Mouse (Mus musculus): Measurements from ENCODE around the gene Caly. TPM values are rescaled to one million over a fixed set of nuclear protein-coding genes. Genes with fewer than 3 reads are reported as not detected.

Caly gene
- total RNA-seq, 4 experiments from 2014 or later, result 5.8 to 13.8 (median 11.0) TPM

DNA sequence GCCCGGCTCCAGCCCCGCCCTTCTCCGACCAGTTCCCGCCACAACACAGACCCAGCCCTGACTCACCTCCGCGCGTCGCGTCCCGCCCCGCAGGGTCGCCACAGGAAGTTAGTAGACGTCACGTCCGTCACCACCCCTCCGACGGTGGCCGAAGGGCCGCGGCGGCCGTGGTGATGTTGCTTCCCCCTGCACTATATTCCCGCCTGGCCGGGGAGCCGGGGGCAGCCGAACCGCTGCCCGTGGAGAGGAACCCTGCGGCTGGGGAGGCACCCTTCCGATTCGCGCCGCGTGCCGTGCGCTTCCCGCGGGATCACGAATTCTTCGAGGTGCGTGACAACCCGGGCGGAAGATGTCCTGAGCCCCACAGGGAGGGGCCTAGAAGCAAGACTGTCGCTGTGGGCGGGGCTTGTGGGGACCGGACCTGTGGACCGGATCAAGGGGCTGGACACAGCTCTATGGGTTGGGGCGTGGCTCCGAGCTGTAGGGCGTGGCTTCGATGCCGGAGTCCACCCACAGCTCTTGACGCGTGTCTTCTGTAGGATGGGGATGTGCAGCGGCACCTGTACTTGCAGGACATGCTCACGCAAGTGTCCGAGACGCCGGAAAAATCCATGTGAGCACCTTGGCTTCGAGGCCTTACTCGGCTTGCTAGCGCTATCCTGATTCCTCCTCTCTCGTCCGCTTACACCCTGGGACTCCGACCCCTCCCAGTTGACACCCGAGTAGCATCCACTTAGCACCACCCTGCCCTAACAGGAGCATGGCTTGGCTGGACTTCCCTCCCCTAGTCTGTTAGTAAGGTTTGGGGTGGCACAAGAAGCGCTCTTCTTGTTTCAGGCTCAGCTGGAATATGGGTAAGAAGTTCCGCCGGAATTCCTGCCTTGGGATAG is 45.8 kb downstream of the Caly start, which contains the start of the genes Zfp511 and Tubgcp2:
TSS of gene Zfp511 (plus strand) at position 111 of the 890 bp plus-strand sequence.
TSS of gene Tubgcp2 (minus strand) at position 389 of the 890 bp plus-strand sequence.
- peak; percentile 96 for DNase-seq

DNA sequence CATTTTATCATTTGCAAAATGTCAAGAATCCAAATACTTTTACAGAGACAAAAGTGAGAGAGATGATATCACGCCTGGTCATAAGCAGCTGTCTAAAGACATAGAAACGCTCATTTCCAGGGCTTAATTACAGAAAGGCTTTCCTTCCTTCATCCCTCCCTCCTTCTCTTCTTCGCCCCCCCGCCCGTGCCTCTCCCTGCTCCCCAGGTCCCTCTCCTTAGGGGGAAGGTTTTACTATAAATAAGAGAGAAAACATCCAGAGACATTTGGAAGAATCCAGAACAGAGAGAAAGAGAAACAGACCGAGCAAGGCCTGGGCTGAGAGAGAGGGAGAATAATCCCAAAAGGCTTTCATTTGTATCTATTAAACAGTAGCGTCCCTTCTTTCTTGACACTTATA is 46.9 kb downstream of the Caly start:
- no peak for DNase-seq

DNA sequence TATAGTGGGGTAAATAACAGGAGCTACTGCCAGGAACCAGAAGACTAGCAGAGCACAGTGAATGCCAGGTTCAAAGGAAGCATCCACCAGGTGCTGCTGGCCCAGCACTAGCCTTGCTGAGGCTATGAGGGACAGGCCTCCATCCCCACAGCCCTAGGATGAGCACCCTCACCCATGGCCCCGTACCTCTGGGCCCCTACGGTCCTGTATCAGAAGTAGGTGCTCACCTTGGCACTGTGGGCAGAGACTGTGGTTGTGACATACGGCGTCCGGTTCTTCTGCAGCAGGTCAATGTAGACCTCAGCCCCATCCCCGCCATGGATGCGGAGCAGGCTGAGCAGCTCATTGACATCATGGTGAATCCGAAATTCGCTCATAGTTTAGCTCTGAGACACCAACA is 49.0 kb downstream of the Caly start:
- no peak for DNase-seq

DNA sequence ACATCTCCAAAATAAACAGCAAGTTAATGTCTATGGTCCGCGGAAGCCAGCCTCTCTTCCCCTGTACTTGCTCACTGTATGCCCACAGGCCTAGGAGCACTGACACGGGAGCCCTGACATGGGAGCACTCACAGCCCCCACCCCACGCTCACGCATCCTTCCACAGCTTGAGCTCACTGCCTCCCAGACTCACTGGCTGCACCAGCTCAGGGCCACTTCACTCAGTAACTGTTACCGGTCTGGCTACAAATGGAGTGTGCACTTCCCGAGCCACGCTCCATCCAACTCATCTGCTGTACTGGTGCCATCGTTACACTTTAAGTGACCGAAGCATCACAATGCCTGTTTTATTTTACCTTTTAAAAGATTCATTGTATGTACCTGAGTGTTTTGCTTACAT is 50.0 kb downstream of the Caly start:
- DNase-seq, result no peak

DNA sequence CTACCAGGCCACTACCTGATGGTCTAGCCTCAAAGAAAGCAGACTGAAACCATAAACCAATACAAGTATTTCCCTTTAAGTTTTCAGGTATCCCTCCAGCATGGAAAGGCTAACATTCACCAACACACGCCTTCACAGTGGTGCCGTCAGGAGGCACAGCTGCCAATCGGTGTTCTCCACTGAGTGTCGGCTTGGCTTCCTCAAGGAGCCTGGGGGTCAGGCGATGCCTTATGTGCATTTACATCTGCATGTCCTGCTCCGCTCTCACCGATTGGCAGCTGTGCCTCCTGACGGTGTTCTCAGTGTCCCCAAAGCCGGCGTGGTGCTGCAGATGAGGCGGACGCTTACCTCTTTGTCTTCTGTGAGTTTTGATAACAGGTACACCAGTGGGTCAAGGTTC is 50.6 kb downstream of the Caly start:
- DNase-seq, result no peak

Other genes starting within 250 kb of the Caly start
- 1 to 10 TPM; 4.1 to 5.7 (median 5.1) TPM for gene Adgra1, start 248.4 kb downstream of the Caly start, total RNA-seq (2022)
- 1 to 10 TPM in 3 of 4 experiments, under 1 TPM in 1; 0.93 to 3.0 (median 2.4) TPM for gene Kndc1, start 187.9 kb downstream of the Caly start, total RNA-seq (2022)
- gene Utf1, start 138.8 kb downstream of the Caly start, total RNA-seq (2022), result not detected
- 1 to 10 TPM in 1 of 4 experiments, under 1 TPM in 2, not detected in 1; 0.31 to 1.1 (median 0.83) TPM for gene 6430531B16Rik, start 103.8 kb downstream of the Caly start, total RNA-seq (2022)
- 1 to 10 TPM; 1.8 to 5.9 (median 4.4) TPM for gene Adam8, start 90.0 kb downstream of the Caly start, total RNA-seq (2022)
- gene Zfp511, start 46.2 kb downstream of the Caly start, total RNA-seq (2022), result 10 to 100 TPM; 21.8 to 30.7 (median 26.7) TPM
- 10 to 100 TPM; 24.2 to 35.8 (median 32.2) TPM for gene Tubgcp2, start 45.9 kb downstream of the Caly start, total RNA-seq (2022)
- not detected for gene Msx3, start 33.5 kb downstream of the Caly start, total RNA-seq (2022)
- gene Prap1, start 10.8 kb upstream of the Caly start, total RNA-seq (2022), result not detected
- 10 to 100 TPM; 36.0 to 65.5 (median 43.9) TPM for gene Fuom, start 19.9 kb upstream of the Caly start, total RNA-seq (2022)
- 10 to 100 TPM in 3 of 4 experiments, 1 to 10 TPM in 1; 9.6 to 19.7 (median 13.8) TPM for gene Paox, start 33.3 kb upstream of the Caly start, total RNA-seq (2022)
- 100 to 1,000 TPM; 229 to 495 (median 382) TPM for gene Echs1, start 33.9 kb upstream of the Caly start, total RNA-seq (2022)
- 10 to 100 TPM; 30.1 to 32.7 (median 31.3) TPM for gene Mtg1, start 55.0 kb upstream of the Caly start, total RNA-seq (2022)
- 1 to 10 TPM; 1.0 to 1.4 (median 1.2) TPM for gene Sprn, start 72.3 kb upstream of the Caly start, total RNA-seq (2022)
- not detected for gene Olfr522, start 82.2 kb upstream of the Caly start, total RNA-seq (2022)
- not detected for gene Olfr523, start 90.7 kb upstream of the Caly start, total RNA-seq (2022)
- gene Olfr524, start 123.4 kb upstream of the Caly start, total RNA-seq (2022), result not detected
- gene Cd163l1, start 135.7 kb upstream of the Caly start, total RNA-seq (2022), result not detected
- gene 5830411N06Rik, start 164.7 kb upstream of the Caly start, total RNA-seq (2022), result under 1 TPM in 1 of 4 experiments, not detected in 3; 0.12 TPM
- not detected for gene Olfr525, start 238.3 kb upstream of the Caly start, total RNA-seq (2022)

Measured in adrenal gland, adult 8-10 months (tissue).